Mouse (Mus musculus) left cerebral cortex, postnatal 25 days (tissue): ENCODE data around the gene Ndufa3. TPM values are rescaled to one million over a fixed set of nuclear protein-coding genes. Genes with fewer than 3 reads are reported as not detected.
"Not testable (repeated sequence)": the region's sequence is repeated elsewhere in the genome, so short reads cannot be mapped to it uniquely, and the experiment has no call there.

Experiments
- DNase-seq, 2 experiments: peaks; one replicate each; pipeline ENCODE4 v3.0.0; 2022; ENCODE audit warnings: low spot score in 2 of 2, mixed read lengths in 1 of 2
- intact Hi-C: fragments of 180-260 bp; cut with DNase I; formaldehyde crosslinking; loops from one replicate; pipeline ENCODE4 v1.15.1; 2025
- total RNA-seq, 2 experiments: library from RNA; stranded (reverse); gene quantifications; 2 replicates each; pipeline ENCODE4 v1.2.3; 2021

The Ndufa3 gene
- 100 to 1,000 TPM; 542 to 549 TPM for total RNA-seq

- intact Hi-C loops, result loop anchor here (1.0 kb wide), 1 partner anchor 12 kb away; the partner anchor contains the start of genes Prpf31 and Tfpt
Measured at GRCm38 (mm10) chr7:3617242-3617995, at the start of gene Ndufa3. Gene Ndufa3, plus strand, starts transcription at chr7:3617373.

DNA sequence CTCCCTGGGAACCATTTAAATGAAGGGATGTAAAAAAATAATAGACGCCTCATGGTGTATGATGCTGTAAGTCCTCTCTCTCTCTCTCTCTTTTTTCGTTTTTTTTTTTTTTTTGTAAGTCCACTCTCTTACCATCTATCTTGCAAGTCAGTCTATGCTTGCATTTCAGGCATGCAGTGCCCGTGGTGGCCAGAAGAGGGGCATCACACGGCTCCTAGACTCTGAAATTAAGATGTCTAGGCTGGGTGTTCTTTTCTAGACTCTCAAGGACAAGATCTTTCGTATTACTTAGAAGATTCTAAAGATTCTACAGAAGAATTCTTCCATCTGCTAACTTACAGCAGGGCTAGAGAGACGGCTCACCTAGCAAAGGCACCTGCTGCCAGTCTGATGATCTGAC, 47.4 kb upstream of the Ndufa3 start:
- intact Hi-C loops, result no loop called here

More at GRCm38 (mm10) chr7:3617242-3617995, at the start of gene Ndufa3:
- peak; percentile 87 to 95 for DNase-seq

GRCm38 (mm10) chr7:3570580-3570979, 46.6 kb upstream of the Ndufa3 start:
- DNase-seq, result not testable (repeated sequence)

More for the DNA sequence above, 47.4 kb upstream of the Ndufa3 start:
- no peak for DNase-seq

DNA sequence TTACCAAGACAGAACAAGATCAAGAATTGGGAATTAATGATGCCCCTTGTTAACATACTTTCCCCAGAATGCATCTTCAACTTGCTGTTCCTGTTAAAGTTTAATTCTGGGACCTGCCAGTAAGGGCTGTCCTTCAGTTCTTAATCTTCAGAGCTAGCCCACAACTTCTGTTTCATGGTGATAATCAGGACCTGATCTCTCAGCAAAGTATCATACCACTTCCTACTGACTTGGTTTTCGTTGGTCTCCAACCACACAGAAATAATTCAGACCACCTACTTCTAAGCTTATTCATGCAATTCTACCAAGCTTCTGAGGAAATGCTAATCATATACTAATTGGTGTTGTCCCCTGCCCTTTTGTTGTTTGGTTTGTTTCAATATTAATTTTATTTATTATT, 45.3 kb upstream of the Ndufa3 start:
- intact Hi-C loops, result no loop called here
- DNase-seq, result no peak

More at GRCm38 (mm10) chr7:3570580-3570979, 46.6 kb upstream of the Ndufa3 start:
- intact Hi-C loops, result not testable (repeated sequence)

DNA sequence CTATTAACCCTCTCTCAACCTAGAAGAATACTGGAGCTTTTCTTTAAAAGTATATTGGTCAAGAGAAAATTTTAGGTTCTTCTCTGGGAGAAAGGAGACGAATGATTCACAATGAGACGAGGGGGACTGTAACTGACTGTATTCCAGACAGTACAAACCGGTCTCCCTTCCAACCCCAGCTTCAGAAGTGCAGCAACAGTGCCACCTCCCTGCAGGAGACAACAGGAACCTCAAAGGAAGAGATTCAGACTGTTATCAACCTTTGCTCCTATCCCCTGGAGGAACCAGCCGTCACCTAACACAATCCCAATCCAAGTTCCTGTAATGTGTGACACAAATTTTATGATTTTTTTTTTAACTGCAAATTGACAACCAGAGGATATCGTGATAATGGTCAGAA, 43.0 kb upstream of the Ndufa3 start:
- DNase-seq, result peak; percentile 22 to 59
- intact Hi-C loops, result no loop called here

GRCm38 (mm10) chr7:3576354-3577124, 40.6 kb upstream of the Ndufa3 start:
- intact Hi-C loops, result no loop called here
- DNase-seq, result no peak

DNA sequence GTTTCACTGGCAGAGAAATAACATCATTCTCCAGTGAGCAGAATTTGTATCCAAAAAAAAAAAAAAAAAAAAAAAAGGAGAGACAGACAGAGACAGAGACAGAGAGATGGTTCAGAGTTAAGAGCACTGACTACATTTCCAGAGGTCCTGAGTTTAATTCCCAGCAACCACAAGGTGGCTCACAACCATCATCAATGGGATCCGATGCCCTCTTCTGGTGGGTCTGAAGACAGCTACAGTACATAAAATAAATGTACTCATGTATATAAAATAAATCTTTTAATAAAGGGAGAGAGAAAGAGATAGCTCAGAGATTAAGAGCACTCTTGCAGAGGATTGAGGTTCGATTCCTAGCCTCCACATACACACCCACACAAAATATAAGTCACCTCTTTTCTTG, 39.0 kb upstream of the Ndufa3 start:
- DNase-seq, result no peak
- intact Hi-C loops, result no loop called here

GRCm38 (mm10) chr7:3578952-3579546, 38.1 kb upstream of the Ndufa3 start:
- intact Hi-C loops, result no loop called here

GRCm38 (mm10) chr7:3580029-3580428, 37.1 kb upstream of the Ndufa3 start:
- intact Hi-C loops, result no loop called here
- no peak for DNase-seq

More at GRCm38 (mm10) chr7:3578952-3579546, 38.1 kb upstream of the Ndufa3 start:
- no peak for DNase-seq

DNA sequence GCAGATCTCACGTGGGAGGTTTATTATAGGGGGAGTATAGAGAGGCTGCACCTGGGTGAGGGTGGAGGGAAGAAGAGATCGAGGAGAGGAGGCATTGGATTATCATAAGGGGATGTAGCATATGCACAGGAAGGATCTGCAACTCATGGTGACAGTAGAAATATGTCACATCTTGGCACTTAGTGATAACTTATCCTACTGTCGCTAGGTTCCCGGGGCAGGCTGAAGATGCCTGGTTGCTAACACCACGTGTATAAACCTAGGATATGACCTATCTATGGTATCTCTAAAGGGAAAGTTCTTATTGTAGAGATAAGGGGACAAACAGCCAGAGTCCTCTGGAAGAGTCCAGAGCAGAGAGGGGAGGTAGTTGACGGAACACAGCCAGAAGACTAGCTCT, 31.4 kb upstream of the Ndufa3 start:
- DNase-seq, result no peak
- intact Hi-C loops, result no loop called here

DNA sequence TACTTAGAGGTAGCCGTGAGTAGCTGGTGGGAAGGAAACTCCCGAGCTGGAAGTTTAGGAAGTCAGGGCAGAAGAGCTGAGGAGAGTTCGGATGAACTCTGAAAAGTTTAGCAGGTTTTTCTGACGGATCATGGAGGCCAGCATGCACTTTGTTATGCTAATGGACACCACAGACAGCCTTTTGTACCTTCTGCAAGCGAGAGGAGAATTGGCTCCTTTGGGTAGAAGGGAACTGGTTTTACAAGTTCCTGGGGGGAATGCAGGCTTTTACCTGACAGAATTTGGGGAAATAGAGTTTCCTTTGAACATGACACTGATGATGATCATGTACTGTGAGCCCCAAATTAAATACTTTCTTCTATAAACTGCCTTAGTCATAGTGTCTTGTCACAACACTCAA, 30.9 kb upstream of the Ndufa3 start:
- intact Hi-C loops, result no loop called here
- DNase-seq, result no peak

- DNase-seq, result peak in 1 of 2 experiments; percentile 16
- intact Hi-C loops, result no loop called here
Measured at GRCm38 (mm10) chr7:3587292-3587691, 29.9 kb upstream of the Ndufa3 start.

GRCm38 (mm10) chr7:3590550-3590949, 26.6 kb upstream of the Ndufa3 start:
- intact Hi-C loops, result no loop called here

DNA sequence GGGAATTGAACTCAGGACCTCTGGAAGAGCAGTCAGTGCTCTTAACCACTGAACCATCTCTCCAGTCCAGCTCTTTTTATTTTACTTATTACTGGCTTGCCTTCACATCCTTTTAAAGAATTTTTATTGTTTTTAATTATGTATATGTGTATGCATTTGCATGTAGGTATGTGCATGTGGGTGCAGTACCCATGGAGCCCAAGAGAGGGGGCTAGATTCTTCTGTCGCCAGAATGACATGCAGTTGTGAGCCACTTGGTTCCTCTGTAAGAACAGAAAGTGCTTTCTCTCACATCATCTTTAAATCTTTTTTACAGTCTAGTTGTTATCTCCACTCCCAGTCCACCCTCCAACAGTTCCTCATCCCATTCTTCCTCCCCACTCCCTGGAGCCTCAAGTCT, 25.6 kb upstream of the Ndufa3 start:
- no peak for DNase-seq
- intact Hi-C loops, result no loop called here

More at GRCm38 (mm10) chr7:3590550-3590949, 26.6 kb upstream of the Ndufa3 start:
- DNase-seq, result no peak

- no peak for DNase-seq
- intact Hi-C loops, result no loop called here
Measured at GRCm38 (mm10) chr7:3593855-3594254, 23.3 kb upstream of the Ndufa3 start.

GRCm38 (mm10) chr7:3594686-3595085, 22.5 kb upstream of the Ndufa3 start:
- DNase-seq, result no peak
- intact Hi-C loops, result no loop called here

DNA sequence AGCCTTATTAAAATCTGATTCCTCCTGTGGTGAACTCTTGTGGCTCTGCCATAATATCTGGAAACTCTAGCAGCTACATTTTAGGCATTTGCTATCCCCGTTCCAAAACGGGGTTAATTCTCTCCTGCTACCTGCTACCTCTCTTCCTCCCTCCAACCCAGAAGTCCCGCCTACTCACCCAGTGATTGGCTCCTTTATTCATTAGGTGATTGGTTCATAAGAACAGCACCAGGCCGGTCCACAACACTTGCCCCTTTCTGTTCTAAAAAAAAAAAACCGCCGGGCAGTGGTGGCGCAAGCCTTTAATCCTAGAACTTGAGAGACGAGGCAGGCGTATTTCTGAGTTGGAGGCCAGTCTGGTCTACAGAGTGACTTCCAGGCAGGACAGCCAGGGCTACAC, 22.0 kb upstream of the Ndufa3 start:
- intact Hi-C loops, result no loop called here
- no peak for DNase-seq

- DNase-seq, intact Hi-C loops: not testable (repeated sequence)
Measured at GRCm38 (mm10) chr7:3597755-3598154, 19.4 kb upstream of the Ndufa3 start.

- DNase-seq, result peak; percentile 81 to 83
- intact Hi-C loops, result no loop called here
Measured at GRCm38 (mm10) chr7:3601119-3601518, 16.1 kb upstream of the Ndufa3 start.

GRCm38 (mm10) chr7:3606798-3607197, 10.4 kb upstream of the Ndufa3 start:
- intact Hi-C loops, result loop anchor here (5.0 kb wide), 1 partner anchor 866 kb away; no protein-coding TSS in a partner anchor
- DNase-seq, result no peak
